Mouse (Mus musculus): ENCODE results near the gene Tcf25. TPM values are rescaled to one million over a fixed set of nuclear protein-coding genes. Genes with fewer than 3 reads are reported as not detected.

Gene Tcf25
- total RNA-seq, 2 experiments from 2014 or later, result 128 to 130 TPM

DNA sequence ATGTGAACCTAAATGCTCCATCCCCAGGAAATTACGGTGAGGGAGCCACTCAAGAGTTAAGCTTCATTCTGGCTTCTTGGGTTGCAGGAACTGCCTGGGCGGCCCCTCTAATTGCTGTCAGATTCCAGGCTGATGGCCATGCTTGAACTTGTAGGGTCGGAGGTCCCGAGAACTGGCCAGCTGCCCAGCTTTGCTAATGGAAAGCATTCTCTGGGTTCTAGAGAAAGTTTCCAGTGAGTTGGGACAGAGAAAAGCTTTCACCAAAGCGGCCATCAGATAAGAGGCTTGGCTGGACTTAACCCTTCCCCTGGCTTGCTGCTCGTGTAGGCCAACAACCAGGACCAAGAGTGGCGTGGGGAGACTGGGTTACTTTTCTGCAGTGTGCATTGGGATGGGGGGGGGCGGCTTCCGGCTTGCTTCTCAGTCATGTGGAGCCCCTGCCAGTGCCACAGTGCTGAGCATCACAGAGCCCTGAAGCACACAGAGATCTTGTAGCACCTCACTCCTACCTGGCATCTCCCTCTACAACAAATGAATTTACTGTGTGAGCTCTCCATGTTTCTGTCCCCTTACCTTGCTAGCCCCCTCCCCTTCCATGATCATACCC is 25.2 kb upstream of the Tcf25 start:
- no peak for DNase-seq (ENCODE audit: low spot score)

DNA sequence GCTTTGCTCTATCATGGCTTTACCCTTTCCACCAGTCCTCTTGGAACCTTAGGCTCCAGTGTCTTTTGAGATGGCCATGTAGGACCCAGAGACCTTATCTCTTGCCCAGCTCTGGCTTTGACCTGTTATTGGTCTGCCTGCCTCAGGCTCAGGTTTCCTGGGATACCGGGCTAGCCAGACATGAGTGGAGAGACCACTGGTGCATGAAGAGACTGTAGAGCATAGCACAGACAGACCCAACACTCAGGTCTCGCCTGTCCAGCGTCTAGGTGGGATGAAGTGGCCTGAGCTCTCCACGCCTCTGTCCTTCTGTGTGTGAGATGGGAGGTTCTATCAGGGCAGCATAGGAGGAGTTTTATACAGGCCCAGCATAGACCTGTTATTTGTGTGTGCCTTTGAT is 24.5 kb upstream of the Tcf25 start:
- DNase-seq (ENCODE audit: low spot score), result no peak

DNA sequence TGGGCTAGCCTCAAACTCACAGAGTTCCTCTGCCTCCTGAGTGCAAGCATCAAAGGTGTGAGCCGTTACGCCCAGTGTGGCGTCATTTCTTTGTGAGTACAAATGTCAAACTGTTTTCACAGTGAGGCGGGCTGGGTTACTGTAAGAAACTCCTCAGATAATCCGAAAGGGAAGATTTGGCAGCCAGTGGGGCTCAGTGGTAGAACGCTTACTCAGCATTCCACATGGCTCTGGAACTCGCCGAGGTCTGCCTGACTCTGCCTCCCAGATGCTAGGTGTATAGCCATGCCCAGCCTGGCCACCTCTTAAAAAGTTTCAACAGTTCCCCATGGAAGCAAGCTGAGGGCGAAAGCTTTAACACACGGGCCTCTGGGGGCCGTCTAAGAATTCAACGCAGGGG is 21.4 kb upstream of the Tcf25 start:
- DNase-seq (ENCODE audit: low spot score), result no peak

DNA sequence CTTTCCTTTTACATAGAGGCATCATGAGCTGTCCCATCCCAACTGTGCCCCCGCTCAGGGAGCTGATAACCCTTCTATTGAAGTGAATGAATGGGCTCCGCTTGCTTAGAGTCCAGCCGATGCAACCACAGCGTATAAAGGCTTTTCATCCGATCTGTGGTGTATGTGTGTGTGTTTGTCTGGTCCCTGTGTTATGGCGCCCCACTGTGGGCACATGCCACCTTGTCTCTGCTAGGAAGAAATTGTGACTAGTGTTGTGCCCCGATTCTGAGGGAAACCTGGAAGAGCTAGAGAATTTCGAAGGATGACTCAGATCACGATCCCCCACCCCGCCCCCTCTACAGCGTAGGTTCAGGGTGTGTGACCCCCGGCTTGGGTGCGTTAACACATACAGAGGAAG is 20.8 kb upstream of the Tcf25 start:
- DNase-seq (ENCODE audit: low spot score), result no peak

DNA sequence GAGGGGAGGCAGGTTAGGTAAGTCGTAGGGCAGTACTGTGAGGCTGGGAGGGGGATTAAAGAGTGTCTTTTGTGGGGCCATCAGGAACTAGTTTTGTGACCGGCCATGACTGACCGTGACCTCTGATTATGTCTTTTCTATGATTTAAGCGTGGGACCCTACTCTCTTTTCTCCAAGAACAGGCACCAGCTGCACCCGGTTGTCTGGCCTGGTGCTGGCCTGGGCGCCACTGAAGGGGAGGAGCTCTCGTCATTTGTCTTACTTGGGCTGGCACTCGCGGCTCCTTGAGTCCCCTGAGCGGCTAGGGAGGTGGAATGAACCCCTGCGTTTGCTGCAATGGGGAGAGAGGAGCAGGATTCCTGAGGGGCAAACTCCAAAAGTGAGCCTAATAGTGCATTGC is 20.3 kb upstream of the Tcf25 start:
- no peak for DNase-seq (ENCODE audit: low spot score)

DNA sequence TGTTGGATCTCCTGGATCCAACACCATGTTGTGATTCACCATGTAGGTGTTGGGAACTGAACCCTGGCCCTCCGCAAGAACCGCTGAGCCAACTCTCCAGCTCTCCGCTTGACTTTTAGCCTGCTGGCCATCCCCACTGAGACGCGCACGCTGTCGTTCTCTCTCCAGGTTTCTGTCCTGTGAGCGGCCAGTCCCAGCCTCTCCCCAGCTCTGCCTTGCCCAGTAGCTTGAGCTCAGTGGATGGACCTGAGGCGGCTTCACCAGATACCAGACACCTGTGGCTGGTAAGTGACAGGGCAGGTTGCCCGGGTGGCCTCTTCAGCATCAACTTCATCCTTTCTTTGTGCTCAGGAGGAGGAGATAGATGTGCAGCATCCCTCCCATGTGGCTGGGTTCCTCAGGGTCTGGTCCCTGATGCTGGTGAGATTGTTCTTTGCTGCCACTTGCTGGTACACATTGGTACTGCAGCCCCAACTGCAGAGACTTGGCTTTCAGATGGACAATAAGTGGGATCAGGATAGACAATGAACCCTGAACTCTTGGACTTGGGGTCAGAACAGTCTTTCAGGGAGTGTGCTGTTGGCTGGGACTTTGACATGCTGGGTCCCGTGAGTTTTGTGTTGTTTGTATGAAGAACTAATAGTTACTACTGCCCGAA is 12.3 kb upstream of the Tcf25 start:
- DNase-seq (ENCODE audit: low spot score), result peak; percentile 68

DNA sequence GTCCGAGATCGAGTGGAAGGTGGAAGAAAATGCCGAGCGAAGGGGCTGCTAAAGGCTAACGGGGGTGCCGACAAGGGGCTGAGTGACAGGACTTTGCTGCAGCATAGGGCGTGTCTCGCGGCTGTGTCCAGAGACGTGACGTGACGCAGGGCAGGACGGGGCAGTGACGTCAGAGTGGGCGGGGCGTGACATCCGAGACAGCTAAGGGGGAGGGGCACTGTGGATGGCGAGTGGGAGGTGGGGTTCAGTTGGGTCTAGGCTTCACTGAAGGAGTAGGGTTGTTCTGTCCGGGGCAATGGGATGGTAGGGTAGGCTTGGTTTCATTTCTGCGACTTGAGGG is 656 bp downstream of the Tcf25 start:
- DNase-seq (ENCODE audit: low spot score), result peak; percentile 95

DNA sequence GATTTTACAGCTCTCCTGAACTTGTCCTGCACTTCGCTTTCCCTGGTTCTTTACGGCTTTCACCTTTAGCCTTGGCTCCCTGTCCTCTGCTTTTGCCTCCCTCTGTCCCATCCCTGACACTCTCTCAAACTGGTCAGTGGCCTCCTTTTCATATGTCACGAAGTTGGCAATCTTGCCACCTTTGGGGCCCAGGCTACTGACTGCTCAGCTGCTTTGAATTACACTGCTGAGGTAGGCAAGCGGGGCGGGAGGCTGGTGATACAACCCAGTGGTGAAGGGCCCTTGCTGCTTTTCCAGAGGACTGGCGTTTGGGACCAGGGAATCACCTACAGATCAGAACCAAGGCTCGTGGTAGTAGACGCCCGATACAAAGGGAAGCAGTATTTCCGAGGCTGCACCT is 2.1 kb downstream of the Tcf25 start:
- peak; percentile 38 for DNase-seq (ENCODE audit: low spot score)

DNA sequence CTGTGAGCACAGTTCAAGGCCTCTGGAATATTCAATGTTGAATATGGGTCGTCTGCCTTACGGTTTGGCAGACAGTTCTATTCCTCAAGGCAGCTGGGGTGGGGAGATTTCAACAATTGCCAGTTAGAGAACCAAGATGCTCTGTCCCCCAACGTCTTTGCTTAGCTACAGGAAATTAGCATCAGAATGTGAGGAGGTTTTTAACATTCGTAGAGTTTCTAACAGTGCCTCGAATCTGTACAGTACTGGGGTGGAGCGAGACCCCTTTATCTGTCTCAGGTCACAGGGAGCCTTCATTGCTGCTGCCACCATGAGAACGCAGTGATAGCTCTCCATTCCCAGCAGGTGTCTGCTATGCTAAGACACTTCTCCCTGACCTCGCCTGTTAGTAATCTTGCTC is 2.6 kb downstream of the Tcf25 start:
- DNase-seq (ENCODE audit: low spot score), result no peak

DNA sequence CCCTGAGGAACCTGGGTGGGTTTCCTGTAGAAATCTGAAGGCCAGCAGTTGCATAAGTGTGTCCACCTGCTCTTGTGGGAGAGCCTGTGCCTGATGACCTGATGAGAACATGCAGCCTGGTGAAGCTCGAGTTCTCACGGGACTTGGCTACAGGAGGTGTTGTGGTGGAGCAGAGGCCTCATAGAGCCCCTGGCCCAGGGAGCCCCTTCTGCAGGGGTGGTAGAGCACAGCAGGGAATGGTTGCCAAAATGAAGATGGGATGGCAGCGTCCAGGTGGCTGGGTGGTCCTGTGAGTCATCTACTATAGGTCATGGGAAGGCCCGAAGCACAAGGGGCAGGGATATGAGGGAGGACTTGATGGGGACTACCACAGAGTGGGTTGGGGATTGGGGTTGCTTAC is 8.2 kb downstream of the Tcf25 start:
- no peak for DNase-seq (ENCODE audit: low spot score)

DNA sequence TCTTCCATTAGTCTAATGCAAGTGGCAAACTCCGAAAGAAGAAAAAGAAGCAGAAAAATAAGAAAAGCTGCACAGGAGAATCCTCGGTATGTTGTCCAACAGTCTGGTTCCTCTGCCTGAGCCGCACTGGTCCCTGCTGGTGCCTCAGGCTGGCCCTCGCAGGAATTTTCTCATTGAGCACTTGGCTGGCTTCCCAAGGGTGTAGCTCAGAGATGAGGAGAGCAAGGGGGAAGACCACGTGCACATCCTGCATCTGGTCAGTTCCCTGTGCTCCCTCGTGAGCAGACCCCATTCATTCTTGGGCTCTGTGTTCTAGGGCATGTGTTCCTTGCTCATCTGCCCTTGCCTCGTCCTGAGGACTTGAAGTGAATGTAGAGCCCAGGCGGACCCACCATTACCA is 9.0 kb downstream of the Tcf25 start:
- no peak for DNase-seq (ENCODE audit: low spot score)

DNA sequence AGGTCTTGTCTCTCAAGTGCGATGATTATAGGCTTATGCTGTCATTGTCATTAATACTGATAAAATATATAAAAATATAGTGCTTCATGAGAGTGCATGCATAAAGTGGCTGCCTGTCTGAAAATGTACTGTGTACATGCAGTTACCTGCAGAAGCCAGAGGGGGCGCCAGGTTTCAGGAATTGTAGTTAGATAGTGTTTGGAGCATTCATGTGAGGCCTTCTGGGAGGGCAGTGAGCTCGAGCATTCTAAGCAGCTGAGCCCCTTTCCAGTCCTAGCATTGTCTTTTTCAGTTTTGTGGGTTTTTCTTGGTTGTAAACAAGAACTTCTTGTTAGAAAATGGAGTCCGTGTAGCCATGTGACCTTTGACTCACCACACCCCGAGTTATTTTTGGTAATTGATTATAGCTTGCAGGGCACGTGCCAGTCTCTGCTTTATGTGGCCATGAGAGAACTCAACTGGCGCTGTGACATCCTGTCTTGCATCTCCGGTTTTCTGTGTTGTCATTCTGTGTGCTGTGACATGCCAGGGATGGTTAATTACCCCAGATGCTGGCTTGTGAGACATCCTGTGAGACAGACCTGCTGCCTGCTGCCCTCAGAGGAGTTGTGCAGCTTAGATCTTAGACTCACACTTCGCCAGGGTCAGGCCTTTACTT is 11.5 kb downstream of the Tcf25 start:
- no peak for DNase-seq (ENCODE audit: low spot score)

DNA sequence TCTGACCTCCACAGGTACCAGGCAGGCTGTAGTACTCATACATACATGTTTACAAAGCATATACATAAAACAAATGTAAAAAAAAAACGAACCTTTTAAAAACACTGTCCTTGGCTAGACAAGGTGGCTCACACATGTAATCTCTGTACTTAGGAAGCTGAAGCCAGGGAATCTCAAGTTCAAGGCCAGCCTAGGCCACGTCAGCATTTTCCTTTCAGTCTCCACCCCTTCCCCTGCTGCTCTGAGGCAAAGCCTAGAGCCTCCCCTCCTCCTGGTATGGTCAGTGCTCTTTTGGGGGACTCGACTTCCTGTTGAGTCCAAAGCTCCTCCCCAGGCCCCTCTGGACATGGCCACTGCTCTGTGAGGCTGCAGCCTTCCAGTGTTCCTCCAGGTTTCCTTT is 13.5 kb downstream of the Tcf25 start:
- DNase-seq (ENCODE audit: low spot score), result no peak

DNA sequence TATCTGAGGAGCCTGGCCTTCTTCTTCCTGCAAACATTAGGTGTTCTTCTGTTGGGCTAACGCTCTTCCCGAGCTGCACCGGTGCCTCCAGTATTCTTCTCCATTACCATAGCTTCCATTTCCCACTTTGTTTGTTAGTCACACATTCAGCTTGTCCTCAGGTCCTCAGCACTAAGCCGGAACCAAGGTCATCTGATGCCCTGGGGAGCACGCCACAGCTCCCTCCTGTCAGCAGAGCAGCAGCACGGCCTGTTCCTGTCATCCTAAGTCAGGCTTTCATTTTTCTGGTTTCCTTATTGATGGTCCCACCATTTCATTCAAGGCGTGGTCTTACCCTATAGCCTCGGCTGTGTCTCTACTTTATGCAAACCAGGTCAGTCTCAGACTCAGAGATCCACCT is 14.2 kb downstream of the Tcf25 start:
- DNase-seq (ENCODE audit: low spot score), result no peak

DNA sequence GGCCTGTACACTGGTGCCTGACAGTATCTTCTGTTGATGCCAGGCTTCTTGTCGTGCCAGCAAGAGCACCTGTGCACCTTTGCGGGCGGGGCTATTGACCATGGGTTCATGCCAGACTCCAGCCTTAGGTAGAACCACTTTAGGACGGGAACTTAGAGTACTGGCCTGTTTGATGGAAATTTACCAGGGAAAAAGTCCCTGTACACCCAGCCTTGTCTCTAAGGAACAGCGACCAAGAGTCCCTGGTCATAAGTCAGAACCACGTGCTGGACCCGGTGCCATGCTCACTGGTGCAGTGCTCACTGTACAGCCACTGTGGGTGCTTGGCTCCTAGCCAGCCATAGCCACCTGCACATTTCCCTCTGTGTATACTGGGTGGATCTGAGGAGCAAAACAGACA is 15.5 kb downstream of the Tcf25 start:
- DNase-seq (ENCODE audit: low spot score), result no peak

DNA sequence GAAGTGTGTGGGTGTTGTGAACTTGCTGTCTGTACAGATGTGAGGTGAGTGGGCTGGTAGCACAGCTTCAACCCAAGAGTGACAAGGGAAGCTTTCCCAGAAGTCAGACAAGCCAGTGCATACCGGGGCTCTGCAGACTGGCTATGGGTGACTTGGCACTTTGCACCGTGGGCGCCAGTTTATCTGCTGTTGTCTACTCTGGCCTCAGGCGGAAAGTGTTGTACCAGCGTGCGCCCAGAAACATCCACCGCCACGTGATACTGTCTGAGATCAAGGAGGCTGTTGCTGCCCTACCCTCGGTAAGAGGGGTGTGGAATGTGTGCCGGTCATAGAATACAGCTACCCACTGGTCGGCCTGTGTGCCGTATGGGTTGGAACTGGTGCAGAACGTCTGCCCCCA is 24.8 kb downstream of the Tcf25 start:
- DNase-seq (ENCODE audit: low spot score), result no peak

DNA sequence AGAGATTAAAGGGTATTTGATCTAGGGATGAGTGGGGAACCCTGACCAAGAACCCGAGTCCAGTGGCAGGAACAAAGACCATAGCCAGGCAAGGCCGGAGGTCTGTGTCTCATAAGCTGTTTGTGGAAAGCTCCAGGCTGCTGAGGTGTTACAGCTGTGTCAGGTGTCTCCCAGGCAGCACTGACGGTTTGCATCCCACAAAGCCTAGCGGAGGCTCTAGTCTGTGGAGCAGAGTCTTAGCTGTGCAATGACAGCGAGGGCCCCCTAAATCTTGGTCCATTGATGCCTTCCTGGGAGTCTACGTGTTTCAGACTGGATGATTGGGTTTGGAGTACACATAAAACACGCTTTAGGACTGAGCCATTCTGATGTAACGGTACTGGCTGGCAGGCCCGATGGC is 28.4 kb downstream of the Tcf25 start:
- DNase-seq (ENCODE audit: low spot score), result no peak

DNA sequence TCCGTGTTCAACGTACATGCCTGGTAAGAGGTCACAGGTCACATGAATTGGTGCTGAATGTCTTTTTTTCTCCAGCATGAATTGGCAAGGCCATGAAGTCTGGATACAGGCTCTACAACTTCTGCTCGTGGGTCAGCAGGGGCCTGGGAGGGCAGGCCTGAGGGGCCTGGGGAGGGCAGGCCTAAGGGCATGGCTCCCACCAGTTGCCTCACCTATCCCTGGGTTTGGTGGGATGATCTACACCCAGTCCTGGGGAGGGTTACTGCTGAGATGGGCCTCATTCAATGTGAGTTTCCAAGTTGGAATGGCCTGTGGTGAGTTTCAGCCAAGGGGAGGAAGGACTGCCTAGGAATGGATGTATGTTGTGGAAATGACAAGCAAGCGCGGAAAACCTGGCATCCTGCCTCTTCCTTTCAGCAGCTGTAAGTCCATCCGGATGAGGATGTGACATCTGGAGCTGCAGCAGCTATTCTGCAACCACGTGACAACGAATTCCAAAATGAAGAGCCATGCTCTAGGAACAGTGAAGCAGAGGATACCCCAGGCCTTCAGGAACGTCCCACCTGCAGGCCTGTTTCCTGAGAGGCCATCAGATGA is 29.3 kb downstream of the Tcf25 start:
- no peak for DNase-seq (ENCODE audit: low spot score)

DNA sequence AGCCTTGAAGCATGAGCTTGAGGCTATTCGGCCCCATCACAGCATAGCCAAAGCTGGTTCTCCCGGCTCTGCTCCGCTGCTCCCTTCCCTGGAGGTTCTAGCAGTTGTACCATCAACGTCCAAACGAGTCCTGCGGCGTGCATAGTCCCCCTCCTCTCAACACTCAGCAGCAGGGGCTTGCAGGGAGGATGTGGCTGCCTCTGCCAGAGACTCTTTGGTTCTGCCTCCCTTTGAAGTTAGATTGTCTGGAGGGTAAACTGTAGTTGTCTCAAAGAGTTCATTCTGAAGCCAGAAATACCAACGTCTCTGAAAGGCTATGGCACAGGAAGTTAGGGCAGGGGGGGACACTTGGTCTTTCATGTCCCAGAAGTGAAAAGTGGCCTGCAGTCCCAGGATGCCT is 31.0 kb downstream of the Tcf25 start:
- DNase-seq (ENCODE audit: low spot score), result no peak

DNA sequence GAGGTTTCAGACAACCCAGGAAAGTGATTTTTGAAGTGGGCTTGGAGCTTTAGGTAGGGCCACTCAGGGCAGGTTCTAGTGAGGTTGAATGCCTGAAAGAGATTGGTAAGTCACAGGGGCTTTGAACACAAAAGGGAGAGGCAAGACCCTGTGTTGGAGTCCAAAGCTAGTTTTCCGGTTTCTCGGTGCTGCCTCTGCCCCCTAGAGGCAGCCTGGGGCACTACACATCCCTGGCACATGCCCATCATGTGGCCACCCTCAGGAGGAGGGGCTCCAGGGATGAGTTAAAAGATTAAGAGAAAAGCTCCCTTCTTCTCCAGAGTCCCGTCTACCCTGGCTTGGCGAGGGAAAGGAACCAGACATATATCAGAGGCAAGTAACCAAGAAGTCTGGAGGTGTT is 33.2 kb downstream of the Tcf25 start, which contains the start of gene Mc1r:
Gene Mc1r, plus strand, starts transcription at position 322 of the 400 bp plus-strand sequence.
- peak; percentile 59 for DNase-seq (ENCODE audit: low spot score)

DNA sequence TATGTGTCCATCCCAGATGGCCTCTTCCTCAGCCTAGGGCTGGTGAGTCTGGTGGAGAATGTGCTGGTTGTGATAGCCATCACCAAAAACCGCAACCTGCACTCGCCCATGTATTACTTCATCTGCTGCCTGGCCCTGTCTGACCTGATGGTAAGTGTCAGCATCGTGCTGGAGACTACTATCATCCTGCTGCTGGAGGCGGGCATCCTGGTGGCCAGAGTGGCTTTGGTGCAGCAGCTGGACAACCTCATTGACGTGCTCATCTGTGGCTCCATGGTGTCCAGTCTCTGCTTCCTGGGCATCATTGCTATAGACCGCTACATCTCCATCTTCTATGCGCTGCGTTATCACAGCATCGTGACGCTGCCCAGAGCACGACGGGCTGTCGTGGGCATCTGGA is 34.1 kb downstream of the Tcf25 start:
- DNase-seq (ENCODE audit: low spot score), result no peak

DNA sequence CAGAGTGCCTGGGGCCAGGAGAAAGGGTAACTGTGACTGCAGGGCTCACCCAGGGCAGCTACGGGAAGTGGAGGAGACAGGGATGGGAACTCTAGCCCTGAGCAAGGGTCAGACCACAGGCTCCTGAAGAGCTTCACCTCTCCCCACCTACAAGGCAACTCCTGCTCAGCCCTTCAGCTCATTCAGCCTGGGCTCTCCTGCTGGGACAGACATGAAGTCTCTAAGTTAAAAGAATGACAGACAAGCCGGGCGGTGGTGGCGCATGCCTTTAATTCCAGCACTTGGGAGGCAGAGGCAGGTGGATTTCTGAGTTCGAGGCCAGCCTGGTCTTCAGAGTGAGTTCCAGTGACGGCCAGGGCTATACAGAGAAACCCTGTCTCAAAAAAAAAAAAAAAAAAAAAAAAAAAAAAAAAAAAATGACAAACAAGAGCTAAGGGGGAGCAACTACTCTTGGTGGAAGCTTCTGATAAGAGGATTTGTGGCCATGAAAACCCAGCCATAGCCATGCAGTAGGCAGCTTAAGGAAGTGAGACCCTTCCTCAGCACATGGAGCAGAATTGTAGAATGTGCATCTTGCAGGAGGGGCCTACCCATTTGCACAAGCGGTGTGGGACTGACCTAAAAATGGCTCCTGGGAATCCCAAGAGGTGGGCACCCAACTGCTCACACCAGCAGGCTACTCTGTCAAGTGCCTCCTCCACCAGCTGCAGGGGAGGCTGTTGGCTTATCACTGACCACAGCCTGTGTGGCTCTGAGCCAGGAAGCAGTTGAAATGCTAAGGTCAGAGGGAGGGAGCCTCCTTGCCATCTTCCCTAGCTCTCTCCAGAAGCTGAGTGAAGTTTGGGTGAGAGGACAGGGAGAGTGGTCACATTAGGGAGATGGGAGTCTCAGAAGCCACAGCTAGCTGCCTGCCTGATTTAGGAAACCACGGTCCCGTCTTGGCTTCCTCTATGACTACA is 35.3 kb downstream of the Tcf25 start:
- no peak for DNase-seq (ENCODE audit: low spot score)
